Mouse (Mus musculus) naive thymus-derived CD4-positive, alpha-beta T cell, adult 2 months (primary cell): ENCODE measurements around the gene Ap1g2.

ENCODE experiments used
- DNase-seq: peaks from one replicate; pipeline ENCODE4 v3.0.0-alpha.2; 2011; ENCODE audit warnings: low read depth

The Ap1g2 gene

GRCm38 (mm10) chr14:55105836-55106809 is at the start of gene Ap1g2:
Gene Ap1g2, minus strand, starts transcription at chr14:55106593.
- peak; percentile 90 for DNase-seq

DNA sequence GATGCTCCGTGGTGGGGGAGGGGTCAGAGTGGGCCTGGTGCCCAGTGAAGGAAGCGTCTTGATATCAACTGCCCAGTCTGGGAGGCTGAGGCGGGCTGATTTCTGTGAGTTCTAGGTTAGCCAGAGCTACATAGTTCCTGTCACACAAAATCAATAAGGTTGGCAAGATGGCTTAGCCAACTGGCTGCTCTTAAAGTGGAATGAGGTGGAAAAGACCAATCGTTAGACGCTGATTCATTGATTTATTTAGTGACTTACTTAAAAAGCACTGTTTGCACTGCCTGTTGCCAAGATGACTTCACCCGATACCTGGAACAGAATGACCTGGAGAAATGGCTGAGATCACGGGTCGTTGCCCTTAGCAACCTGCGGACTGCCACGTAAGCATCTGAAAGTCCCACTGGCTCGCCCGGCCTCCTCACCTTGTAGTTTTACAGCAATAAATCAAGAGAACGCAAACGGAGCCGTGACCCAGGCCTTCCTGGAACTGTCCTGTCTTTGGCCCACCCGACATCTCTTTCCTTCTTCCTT is 46.6 kb upstream of the Ap1g2 start:
- no peak for DNase-seq

DNA sequence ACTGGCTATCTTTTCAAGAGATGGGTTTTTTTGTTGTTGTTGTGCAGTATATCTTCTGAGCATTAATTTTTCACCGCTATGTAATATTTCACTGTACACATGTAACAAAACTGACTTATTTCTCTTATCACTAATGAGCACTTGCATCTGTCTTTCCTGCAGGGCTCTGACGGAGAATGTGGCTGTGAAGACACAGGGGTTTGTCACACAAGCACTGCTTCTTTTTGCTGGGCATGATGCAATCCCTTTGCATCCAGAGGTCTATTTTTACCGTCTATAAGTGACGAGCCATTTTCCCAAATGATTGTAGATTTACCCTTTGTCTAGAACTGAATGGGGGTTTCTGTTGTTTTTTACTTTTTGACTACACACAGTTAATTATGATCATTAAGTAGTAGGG is 45.8 kb upstream of the Ap1g2 start:
- no peak for DNase-seq

DNA sequence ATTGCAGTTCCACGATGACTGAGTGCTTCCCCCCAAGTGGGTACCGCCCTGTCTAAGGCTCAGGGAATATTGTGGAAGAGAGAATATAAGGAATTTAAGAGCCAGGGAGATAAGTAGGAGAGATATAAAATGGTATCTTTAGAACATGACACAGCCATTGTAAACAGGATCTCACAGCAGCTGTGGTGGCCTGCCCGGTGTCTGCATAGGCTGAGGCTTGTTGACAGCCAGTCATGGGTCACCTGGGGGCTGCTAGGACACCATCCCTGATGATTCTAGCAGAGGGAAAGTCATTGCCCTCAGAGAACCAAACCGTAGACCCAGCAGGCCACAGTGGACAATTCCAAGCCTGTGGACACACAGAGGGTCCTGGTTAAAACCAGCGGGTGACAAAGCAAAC is 44.6 kb upstream of the Ap1g2 start:
- no peak for DNase-seq

DNA sequence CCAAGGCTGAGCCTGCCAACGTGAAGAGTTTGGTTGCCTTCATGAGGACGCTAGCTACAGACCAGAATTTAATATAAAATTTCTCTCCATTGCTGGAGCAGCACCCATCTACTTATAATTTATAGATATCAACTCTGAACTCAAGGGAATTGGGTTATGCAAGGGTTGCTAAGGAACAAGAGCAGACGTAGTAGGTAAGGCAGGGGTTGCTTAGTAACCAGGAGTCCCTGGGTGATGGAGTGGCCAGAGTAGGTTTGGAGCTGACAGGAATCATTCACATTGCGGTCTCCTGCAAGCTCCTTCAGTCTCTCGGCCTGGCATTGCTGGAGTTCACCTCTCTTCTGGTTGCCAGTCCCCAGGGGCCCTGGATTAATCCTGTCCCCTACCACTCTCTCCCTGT is 42.6 kb upstream of the Ap1g2 start:
- DNase-seq, result no peak

- peak; percentile 72 for DNase-seq
These were observed 42.0 kb upstream of the Ap1g2 start for GRCm38 (mm10) chr14:55148363-55148915.

GRCm38 (mm10) chr14:55146829-55147401 is 40.5 kb upstream of the Ap1g2 start:
- DNase-seq, result no peak

DNA sequence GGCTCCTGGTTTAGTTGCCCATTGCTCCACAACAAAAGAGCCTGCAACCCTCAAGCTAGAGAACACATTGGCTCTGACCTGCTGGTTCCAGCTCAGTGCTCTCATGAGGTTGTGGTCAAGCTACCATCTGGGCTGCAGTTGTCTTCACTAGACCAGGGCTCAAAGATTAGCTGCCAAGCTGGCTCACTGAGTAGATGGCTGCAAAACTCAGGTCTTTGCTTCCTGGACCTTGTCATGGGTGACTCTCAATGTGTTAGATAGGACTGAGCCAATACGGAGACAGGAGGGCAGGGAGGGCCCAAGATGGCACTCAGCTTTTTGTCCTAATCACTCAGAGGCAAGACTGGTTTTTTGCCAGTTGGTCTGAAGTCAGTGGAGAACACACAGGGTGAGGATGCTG is 39.9 kb upstream of the Ap1g2 start:
- no peak for DNase-seq

- DNase-seq, result no peak
These were observed 32.9 kb upstream of the Ap1g2 start for GRCm38 (mm10) chr14:55139313-55139712.

GRCm38 (mm10) chr14:55135676-55136075 is 29.3 kb upstream of the Ap1g2 start:
- DNase-seq, result no peak

GRCm38 (mm10) chr14:55126521-55126920 is 20.1 kb upstream of the Ap1g2 start:
- no peak for DNase-seq

DNA sequence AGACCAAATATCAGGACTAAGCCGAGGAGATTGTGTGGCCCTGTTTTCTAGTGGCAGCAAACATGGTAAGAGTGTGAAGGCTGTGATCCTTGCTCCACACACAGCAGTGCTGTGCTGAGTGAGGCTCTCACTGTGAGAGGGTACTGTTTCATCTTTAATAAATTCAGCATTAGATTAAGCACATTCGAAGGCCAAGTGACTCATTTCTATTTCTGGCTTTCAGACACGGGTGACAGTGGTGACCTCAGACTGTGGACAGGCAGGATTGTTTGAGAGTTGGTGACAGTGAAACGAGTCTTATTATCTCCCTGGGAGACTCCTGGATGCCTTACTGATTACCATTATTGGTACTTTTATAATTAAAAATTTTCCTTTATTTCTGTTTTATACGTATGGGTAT is 19.3 kb upstream of the Ap1g2 start:
- DNase-seq, result no peak

GRCm38 (mm10) chr14:55122359-55122758 is 16.0 kb upstream of the Ap1g2 start:
- DNase-seq, result no peak

DNA sequence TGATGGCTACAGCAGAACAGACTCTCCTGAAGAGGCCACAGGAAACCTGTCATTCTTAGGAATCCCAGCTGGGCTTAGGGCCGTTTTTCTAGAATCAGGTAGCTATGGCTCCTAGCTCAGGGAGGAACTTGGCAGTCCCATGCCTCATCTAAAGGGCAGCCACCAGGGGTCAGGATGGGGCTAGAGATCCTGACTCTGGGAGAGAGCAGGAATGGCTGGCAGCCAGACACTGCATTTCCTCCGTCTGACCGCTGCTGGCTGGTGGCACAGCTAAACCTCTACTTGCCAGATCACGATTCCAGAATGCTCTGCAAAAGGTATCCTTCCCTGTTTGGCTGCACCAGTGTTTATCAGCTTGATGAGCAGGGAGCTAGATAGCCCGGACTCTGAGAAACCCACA is 15.6 kb upstream of the Ap1g2 start:
- no peak for DNase-seq

- DNase-seq, result peak; percentile 18
These were observed 13.2 kb upstream of the Ap1g2 start for GRCm38 (mm10) chr14:55119421-55120134.

- no peak for DNase-seq
These were observed 12.5 kb upstream of the Ap1g2 start for GRCm38 (mm10) chr14:55118852-55119251.

GRCm38 (mm10) chr14:55116425-55117200 is 10.2 kb upstream of the Ap1g2 start, which contains the start of gene Jph4:
Gene Jph4, minus strand, starts transcription at chr14:55116935.
- DNase-seq, result no peak

DNA sequence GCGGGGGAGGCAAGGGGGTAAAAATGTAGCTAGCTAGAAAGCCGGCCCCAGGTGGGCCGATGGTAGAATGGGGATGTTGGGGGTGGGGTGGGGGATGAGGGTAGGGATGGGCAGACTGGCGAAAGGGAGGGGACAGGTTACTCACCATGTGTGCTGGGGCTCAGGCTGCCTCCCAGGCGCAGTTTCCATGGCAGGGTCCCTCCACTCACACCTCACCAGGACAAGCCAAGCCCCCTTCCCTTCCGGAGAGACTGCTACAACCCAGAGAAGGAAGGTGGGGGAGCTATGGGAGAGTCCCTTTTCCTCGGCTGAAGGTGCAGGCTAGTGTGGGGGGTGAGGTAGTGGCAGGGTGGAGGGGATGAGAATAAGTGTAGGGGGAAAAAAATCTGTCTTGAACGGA is 9.5 kb upstream of the Ap1g2 start:
- DNase-seq, result no peak

GRCm38 (mm10) chr14:55114759-55115701 is 8.6 kb upstream of the Ap1g2 start:
- peak; percentile 37 for DNase-seq

DNA sequence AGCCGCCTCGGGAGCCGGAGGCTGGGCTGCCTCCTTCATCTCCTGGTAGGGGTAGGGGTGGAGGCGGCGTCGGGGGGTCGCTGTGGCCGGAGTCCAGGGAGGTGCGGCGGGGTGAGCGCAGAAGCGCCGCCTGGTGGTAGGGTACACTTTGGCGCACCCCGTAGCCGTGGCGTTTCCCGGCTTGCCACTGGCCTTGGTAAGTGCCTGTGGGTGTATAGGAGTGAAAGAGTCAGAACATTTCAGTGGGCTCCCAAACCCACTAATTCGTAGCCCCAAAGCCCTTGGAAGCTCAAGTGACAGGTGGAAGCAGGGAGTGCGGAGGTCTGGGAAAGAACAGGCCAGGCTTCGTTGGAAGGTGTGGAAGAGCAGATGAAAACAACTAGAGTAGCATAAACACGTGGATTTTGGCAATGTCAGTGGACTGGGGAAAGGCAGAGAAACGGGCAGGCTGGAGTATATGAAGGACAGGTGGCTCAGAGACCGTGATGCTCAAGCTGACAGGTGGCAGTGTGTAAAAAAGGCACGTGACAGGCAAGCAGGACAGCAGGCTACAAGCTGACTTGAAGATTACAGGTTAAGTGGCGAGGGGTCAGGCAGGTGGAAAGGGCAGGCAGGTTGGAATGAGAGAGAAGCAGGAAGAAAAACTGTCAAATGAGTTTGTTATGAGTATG is 7.7 kb upstream of the Ap1g2 start:
- DNase-seq, result peak; percentile 51
